Mouse (Mus musculus) urinary bladder, postnatal 14 days (tissue): ENCODE data around the gene Fadd.

Experiments used
- DNase-seq: peaks from one replicate; pipeline ENCODE4 v3.0.0; 2021; ENCODE audit warnings: low spot score

The Fadd gene

GRCm38 (mm10) chr7:144577876-144578275, 4.4 kb downstream of the Fadd start:
- no peak for DNase-seq

GRCm38 (mm10) chr7:144572234-144572633, 10.0 kb downstream of the Fadd start:
- DNase-seq = no peak

GRCm38 (mm10) chr7:144571598-144571997, 10.7 kb downstream of the Fadd start:
- DNase-seq = no peak

GRCm38 (mm10) chr7:144569428-144569827, 12.8 kb downstream of the Fadd start:
- DNase-seq = peak; percentile 57

- DNase-seq = no peak
Observed at GRCm38 (mm10) chr7:144568091-144568490, 14.2 kb downstream of the Fadd start.

- peak; percentile 29 for DNase-seq
Observed at GRCm38 (mm10) chr7:144566921-144567682, 15.2 kb downstream of the Fadd start.

GRCm38 (mm10) chr7:144563456-144564155, 18.7 kb downstream of the Fadd start:
- DNase-seq = peak; percentile 59

GRCm38 (mm10) chr7:144562016-144562415, 20.2 kb downstream of the Fadd start:
- DNase-seq = no peak

GRCm38 (mm10) chr7:144560594-144560993, 21.7 kb downstream of the Fadd start:
- DNase-seq = no peak

- DNase-seq = no peak
Observed at GRCm38 (mm10) chr7:144558552-144558951, 23.7 kb downstream of the Fadd start.

GRCm38 (mm10) chr7:144554123-144554472, 28.2 kb downstream of the Fadd start:
- no peak for DNase-seq

- DNase-seq = peak; percentile 99
Observed at GRCm38 (mm10) chr7:144553237-144554122, 28.8 kb downstream of the Fadd start, which contains the start of gene Ppfia1. Gene Ppfia1 (minus strand): TSS chr7:144553729.

GRCm38 (mm10) chr7:144552274-144552673, 30.0 kb downstream of the Fadd start:
- DNase-seq = no peak

GRCm38 (mm10) chr7:144550811-144551210, 31.5 kb downstream of the Fadd start:
- no peak for DNase-seq

- DNase-seq = no peak
Observed at GRCm38 (mm10) chr7:144549904-144550566, 32.2 kb downstream of the Fadd start.

- no peak for DNase-seq
Observed at GRCm38 (mm10) chr7:144545231-144545630, 37.0 kb downstream of the Fadd start.

GRCm38 (mm10) chr7:144541351-144541750, 40.9 kb downstream of the Fadd start:
- no peak for DNase-seq

- DNase-seq = no peak
Observed at GRCm38 (mm10) chr7:144539146-144539545, 43.1 kb downstream of the Fadd start.

GRCm38 (mm10) chr7:144538030-144538644, 44.1 kb downstream of the Fadd start:
- no peak for DNase-seq

- no peak for DNase-seq
Observed at GRCm38 (mm10) chr7:144536367-144536766, 45.9 kb downstream of the Fadd start.

GRCm38 (mm10) chr7:144534773-144535172, 47.5 kb downstream of the Fadd start:
- no peak for DNase-seq
